Mouse (Mus musculus) c-Kit-negative CD71-positive TER-119-positive erythroid progenitor cells, embryonic 14.5 days (primary cell): Measurements from ENCODE around the gene Mmaa.

ENCODE experiments used
- DNase-seq: peaks from one replicate; pipeline ENCODE4 v3.0.0-alpha.2; 2013; ENCODE audit warnings: low read depth, low spot score

Gene Mmaa

DNA sequence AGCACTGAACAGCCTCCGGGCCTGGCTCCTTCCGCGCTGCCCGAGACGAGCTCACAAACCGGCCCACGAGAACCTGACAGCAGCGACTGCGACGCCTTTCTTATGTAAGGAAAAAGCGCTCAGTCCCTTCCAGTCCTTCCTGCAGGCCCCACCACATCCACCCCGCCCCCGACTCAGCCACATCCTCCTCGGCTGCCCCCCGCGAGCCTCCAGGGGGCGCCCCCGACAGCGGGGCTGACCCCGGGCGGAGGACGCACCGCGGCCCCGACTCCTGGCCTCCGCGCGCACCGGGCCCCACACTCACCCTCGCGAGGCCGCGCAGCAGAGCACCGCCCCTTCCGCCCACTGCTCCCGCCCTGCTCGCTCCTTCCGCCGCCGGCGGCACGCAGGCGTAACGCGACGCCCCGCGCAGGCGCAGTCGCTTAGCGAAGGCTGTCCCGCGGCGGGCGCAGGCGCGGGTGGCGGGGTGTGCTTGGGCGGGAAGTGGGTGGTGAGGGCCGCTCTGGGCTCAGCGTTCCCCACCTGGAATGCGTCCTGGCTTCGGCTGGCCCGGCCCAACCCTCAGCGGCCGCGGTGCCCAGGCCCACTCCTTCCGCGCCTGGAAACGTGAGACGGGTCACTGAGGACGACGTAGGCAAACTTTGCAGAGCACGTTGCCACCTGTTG is at the start of gene Mmaa:
Mmaa (minus strand) TSS at position 328 of the 666 bp plus-strand sequence.
- peak; percentile 83 for DNase-seq

DNA sequence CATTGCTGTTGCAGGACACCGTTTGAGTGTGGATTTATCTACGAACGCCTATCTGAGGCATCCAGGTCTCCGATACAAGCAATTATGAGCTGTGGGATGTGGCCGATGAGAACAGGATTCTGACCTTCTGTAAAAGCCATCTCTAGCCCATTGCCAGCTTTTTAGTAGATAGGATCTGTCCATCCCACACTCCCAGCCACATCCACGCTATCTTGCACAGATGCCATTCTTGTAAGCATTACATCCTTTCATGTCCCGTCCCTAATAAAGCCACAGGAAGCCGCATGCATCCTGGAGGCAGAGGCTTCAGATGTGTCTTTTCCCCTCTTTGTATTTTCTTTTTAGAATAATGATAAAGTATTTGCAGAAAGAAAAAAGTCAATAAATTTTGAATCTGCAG is 46.5 kb upstream of the Mmaa start:
- no peak for DNase-seq

DNA sequence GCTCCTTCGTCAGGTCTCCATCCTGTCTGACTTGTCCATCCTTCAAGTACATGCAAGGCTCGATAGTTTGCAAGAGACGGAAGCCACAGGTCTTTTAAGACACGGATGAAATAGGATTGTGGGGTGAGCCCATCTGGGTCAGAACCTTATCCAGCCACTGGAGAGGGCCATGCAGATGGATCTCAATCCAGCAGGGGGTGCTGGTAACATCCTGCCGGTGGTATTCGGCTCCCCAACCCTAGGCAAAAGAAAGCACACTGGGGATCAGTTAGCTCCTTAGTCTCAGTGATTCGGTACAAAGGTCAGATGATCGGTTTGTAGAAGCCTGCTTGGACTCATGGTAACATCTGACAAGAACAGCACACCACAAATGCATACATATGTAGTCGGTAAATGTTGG is 44.8 kb upstream of the Mmaa start:
- DNase-seq = no peak

DNA sequence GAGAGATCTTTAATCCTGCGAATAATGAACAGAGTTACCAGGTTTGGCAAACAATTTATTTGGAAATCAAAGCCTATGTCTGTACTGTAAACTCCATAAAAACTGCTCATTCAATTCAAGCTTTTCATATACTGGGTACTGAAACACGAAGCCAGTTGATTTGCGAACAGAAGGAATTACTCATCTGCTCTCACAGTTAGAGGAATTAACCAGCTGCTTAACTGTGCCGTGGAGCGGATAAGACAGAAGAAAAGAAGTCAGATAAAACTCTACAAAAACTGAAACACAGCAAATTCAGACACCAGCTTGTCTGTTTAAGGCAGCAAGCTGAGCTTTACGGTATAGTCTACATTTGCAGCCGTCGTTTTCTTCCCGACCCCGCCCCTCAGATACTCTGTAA is 43.9 kb upstream of the Mmaa start:
- no peak for DNase-seq

DNA sequence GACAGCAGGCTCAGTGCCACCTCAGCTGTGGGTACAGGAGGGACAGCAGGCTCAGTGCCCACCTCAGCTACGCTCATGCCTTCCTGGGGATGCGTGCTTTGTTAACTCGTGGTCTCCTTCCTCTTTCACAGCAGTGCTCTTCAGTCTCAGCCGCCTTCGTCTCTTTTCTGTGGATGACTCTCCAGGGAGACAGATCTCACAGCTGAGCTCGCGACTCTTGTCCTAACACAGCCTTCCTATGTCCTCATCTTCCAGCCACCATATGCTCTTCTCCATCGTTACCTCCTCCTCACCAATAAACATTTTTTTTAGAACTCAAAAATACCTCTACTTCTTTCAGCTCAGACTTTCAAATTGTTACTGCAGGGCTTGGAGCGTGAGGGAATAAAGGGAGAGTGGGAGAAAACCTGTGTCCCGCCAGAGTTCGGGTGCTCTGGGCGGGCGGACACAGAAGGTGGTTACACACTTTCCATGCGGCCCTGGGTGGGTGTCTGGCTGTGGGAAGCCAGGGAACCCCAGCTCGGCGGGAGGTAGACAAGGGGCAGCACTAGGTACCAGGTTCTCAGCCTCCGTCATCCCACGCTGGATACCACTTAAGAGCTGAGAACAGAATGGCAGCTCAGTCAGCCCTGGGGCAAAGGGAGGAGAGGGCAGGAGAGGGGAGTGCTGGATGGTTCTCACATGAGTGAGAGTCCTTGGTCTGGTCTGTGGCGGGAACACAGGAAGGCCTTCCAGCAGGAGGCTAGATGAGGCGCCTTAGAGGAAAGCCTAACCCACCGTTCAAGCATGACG is 37.6 kb upstream of the Mmaa start:
- no peak for DNase-seq

DNA sequence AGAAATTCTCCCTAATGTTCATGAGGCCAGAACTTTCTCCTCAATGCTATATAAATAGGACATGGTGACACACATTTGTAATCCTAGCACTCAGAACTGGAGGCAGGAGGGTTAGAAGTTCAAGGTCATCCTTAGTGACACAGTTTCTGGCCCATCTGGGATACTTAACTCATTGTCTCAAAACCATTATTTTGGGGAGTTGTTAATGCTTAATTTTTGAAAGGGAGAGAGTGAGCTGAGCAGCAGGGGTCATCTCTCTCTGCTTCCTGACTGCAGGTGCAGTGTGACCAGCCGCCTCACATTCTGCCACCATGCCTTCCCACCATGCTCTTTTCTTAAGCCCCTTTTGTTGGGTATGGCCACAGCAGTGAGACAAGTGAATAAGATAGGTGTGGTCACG is 36.8 kb upstream of the Mmaa start:
- no peak for DNase-seq

DNA sequence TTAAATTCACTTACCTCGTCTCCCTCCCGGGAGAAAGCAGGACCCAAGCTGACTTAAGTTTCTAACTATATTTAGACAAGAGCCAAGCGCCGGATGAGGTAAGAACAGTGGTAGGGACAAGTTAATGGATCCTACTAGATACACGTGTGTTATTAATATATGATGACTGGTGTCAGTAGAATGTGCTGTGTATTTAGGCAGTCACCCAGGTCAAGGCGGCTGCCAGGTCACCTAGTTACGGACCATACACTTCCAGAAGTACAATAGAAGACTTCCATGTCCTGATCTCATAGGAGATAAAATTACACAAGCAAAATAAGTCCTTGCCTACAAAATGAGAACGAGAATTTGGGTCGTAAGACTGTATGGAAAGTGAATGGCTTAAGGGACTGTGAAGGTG is 36.3 kb upstream of the Mmaa start:
- no peak for DNase-seq

DNA sequence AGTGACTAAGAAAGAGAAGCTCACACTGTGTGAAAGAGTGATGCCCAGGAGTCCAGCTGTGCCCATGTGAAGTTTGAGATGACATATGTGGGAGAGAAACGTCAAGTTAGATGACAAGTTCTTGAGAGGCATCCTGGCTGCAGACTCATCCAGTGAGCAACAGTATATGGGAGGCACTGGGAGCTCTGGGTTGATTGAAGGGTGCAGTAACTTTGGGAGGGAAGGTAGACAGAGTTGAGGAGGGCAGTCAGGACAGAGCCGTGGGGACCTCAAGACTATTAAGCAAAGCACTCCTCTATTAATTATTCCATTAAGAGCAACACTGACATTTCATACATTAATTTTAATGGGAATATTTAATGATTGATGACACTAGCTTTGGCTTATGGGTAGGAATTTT is 35.0 kb upstream of the Mmaa start:
- DNase-seq = no peak

DNA sequence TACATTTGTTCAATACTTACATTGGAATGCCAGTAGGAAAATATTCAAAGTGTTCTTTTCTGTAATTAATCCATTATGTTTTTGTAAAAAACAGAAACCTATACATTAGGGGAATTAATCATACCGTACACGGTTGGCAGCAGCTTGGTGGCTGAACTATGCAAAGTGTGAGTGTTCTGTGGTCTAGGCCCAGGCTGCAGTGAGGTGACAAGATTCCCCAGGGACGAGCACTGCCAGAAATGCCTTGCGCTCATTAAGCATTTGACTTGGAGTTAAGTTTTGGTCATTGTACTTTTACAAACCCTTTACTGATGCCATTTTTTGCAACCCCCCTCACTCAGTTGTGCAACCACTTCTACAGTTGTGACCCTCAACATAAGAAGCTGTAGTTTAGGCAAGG is 34.4 kb upstream of the Mmaa start:
- no peak for DNase-seq

DNA sequence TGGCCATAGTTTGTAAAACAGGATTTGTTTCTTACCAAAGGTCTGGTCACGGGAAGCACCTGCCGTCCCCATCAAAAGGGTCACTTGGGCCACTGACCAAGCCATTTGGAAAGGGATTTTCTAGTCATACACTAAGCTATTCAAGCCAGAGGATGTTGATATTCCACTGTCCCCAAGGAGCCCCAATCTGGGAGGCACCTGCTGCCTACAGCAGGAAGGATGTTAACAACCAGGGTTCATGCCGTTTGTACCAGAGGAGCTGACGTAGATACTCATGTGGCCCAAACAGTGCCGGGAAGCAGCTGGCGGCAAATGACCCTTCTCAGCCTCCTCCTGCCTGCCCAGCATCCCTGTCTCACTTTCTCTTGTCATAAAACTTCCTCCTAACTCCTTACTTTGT is 30.8 kb upstream of the Mmaa start:
- no peak for DNase-seq

DNA sequence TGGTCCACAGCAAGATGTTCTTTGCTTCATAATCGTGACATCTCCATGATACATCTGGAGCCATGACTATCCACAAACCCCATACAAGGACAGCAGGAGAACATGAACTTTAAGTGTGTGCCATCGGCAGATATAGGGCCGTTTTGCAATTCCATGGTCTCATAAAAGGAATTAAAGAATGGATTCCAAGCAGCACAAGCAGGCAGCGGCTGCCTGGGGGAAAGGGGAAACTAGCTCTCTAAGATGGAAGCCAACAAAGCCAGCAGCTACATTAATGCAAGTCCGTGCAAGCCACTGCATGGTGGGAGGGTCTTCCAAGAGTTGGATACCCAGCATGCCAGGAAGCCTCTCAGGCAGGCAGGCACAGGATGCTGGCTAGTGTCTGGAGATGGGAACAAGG is 30.2 kb upstream of the Mmaa start:
- no peak for DNase-seq

DNA sequence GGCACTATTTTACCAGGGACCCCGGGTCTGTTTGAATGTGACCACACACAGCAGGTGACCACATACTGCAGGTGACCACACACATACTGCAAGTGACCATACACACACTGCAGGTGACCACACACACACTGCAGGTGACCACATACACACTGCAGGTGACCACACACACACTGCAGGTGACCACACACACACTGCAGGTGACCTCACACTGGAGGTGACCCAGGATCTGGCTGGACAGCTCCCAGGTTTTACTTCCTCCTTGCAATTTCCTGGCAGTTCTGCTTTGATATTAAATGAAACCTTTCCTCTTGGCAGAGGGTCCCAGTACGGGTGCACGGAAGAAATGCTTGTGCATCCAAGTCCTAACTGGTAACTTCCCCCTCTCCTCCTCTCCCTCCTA is 29.3 kb upstream of the Mmaa start:
- no peak for DNase-seq

DNA sequence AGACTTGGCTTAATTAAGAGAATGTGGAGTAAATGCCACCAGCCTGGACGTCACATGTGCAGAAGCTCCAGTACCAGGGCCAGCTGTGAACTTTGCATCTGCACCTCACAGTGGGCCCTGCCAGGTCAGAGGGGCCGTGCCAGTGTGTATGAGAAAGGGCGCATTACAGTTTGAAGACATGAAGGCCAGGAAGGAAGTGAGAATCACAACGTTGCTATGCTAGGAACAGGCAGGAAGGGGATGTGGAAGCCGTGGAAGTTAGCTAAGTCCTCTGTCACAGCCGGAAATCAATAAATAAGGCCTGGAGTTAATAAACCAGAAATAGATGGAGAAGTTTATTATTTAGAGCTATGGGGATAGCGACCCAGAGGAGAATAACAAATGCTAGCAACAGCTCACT is 28.4 kb upstream of the Mmaa start:
- no peak for DNase-seq

DNA sequence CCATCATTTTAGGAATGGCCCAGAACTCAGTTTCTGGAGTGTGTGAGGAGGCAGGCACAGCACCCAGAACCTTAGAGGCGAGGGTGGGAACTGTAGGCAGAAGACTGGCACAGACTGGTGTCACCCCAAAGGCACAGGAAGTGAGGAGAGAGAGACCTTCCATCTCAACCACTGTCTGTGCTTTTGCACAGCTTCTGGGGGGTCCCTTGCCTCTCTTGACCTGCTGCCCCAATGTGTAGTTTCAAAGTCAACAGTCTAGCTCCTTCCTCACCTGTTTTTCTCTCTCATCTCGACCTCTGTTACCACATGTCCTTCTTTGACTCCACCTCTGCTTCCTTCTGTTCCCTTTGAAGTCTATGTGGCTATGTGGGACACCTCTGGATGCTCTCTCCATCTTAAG is 16.1 kb upstream of the Mmaa start:
- no peak for DNase-seq

DNA sequence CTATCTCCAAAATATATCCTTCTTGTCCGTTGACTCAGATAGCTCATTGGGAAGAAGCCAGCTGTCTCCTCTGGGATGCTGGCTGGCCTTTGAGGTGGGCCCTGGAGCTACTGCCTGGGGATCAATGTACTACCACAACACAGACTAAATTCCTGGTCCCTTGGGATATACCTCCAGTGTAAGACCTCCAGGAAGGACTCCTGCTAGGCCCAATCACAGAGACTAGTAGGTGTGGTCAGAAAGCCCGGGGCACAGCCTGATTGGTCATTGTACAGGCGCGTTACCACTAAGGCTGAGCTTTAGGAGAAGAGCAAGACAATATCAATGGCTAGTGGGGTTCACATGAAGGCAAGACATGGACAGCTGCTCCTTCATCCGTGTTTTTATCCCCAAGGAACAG is 11.2 kb upstream of the Mmaa start:
- DNase-seq = no peak

DNA sequence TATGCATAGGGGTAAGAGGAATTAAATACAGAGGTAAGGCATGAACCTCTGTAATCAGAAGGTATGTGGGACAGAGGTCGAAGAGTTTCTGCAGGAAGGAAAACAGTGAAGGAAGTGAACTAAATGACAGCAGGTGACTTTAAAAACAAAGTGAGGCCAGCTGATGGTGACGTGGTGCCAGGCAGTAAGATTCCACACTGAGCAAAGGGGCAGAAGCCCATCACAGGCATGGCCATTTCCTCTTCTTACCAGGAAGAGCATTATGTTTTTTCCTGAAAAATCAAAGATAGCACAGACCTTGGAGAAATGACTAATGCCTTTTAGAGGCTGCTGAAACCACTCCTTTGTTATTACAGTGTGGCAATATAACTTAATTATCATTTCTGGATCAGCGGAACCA is 6.8 kb upstream of the Mmaa start:
- no peak for DNase-seq

DNA sequence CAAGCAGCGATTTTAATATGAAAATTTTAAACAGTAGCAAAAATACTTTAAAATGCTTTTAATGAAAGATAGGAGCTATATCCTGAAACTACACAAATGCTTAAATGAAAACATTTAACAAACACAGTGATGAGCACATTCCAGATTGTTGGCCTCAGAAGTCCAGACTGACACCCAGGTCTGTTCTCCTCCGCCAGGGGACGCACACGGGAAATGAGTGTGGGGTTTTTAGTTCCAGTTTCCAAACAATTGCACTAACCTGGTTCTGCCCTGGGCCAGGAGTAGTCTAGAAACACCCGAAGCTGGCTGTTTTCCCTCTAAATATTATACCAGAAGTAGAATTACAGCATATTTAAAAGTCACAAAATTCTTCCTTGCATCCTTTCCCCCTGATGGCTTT is 5.0 kb upstream of the Mmaa start:
- no peak for DNase-seq

DNA sequence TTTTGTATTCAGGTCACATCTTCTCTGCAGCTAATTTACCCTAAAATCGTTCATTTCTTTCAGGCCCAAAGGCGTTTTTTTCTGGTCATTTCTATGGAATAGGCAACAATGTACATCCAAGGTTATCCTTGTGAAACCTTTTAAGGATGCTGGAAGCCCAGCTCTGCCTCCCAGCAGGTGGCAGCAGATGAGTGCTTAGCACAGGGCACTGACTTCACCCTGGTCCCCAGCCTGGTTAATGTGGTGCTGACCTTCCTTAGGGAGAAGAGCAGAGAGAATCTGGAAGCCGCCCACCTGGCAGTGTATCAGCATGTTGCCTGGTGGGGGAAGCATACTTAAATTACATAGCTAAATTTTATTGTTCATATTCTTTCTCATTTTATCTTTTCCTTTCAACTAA is 3.0 kb upstream of the Mmaa start:
- DNase-seq = no peak

DNA sequence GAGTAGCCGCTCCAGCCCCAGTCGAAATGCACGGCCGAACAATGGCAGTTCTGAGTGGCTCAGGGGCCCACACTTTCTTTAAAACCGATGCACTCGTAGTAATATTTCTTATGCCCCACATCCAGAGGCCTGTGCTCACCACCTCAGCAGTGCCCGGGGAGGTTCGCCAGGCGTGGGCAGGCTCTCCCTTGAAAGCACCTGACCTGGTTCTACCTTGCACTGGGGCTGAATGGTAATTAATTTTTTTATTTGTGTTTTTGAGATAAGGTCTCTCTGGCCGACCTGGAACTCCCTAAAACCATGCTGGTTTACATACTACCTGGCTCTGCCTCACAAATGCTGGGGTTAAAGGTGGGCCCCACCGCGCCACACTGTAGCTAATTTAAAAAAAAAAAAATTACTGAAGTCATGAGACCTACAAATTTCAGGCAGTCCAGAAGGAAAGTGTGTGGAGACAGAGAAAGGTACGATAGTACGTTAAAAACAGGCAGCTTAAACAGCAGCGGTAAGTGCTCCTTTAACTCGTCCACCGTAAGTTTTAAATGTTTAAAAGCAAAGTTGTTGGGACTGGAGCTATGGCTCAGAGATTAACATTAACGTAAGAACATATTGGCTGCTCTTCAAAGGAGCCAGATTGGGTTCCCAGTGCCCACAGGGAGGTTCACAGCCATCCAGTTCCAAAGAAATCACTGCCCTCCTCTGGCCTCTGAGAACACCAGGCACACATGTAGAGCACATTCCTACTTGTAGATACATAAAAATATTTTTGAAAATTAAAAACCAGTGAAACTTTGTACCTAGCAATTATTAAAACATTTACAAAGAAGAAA is 754 bp upstream of the Mmaa start:
- no peak for DNase-seq

DNA sequence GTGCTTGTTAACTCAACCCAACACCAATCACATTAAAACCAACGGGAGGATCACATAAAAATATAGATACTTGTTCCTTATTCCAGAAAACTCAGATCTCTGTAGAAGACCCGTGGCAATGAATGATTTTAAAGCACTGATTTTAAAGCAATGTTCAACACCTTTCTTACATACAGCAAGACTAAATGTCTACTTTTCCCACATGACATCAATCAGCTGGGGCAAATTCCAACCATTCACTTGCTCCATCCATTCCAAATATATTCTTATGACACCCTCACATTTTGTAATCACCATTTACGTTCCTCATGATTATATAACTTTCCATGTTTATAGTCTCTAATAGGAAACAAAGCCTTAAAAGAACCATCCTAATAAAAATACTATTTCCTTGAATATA is 896 bp downstream of the Mmaa start:
- no peak for DNase-seq

DNA sequence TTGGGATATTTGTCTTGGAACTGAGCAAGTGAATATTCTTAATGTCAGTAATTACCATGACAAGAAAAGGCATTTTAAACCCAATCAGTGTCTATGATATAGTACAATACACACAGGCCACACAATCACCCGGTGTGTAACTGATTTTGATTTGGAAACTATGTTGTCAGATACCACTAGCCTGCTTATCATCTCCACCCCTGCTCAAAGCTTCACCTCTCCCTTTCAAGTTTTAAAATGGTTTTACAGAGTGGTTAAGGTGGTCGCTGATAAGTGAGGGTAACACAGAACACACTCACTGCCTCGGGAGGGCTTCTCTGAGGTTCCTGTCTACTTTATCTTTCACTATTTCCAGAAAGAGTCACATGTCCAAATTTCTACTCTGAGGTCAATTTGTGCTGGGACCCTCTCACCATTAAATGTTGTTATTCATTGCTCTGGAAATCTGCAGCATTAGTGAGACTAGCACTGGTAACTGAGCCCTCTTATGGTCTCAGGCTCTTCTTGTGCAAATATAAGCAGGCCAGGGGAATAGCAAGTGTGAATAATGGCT is 1.9 kb downstream of the Mmaa start:
- no peak for DNase-seq

DNA sequence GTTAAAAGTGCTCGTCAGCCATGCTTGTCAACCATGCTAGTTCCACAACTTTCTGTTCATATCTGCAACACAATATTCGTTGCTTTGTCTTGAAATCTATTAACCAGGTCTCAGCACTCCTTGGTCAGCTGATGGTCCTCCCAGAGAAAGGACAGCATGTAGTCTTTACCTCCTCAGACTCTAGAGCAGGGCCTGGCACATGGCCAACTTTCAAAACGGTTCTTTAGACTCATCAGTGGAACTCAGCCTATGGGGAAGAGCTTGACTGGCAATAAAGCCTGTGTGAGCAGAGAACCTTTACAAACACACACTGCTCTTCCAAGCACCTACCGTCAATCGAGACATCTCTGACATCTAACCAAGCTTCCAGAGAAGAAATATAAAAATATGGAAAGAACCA is 5.1 kb downstream of the Mmaa start:
- no peak for DNase-seq
